Mouse (Mus musculus) hindbrain, embryonic 12.5 days (tissue): ENCODE data around the gene Ncan. TPM values are rescaled to one million over a fixed set of nuclear protein-coding genes. Genes with fewer than 3 reads are reported as not detected.
"Not testable (repeated sequence)": the region's sequence is repeated elsewhere in the genome, so short reads cannot be mapped to it uniquely, and the experiment has no call there.

ENCODE experiments used
- ATAC-seq: fragments of 200-750 bp; cut with Nextera tagmentation; 2 replicates; pipeline ENCODE4 v1.8.0; 2017; ENCODE audit warnings: moderate TSS enrichment; ENCODE audit not compliant: low FRiP score
- H3K27ac ChIP-seq: fragments of 300-500 bp; sonication (generic); 2 replicates; pipeline ENCODE4 v1.5.1; 2016; ENCODE audit warnings: mild to moderate bottlenecking
- H3K27me3 ChIP-seq: fragments of 300-500 bp; sonication (generic); 2 replicates; pipeline ENCODE4 v1.6.1; 2016; ENCODE audit warnings: mild to moderate bottlenecking
- H3K36me3 ChIP-seq: fragments of 300-500 bp; sonication (generic); 2 replicates; pipeline ENCODE4 v1.6.1; 2016; ENCODE audit warnings: mild to moderate bottlenecking
- H3K4me1 ChIP-seq: fragments of 300-500 bp; sonication (generic); 2 replicates; pipeline ENCODE4 v1.6.1; 2016
- H3K4me2 ChIP-seq: fragments of 300-500 bp; sonication (generic); replicated peaks from 2 replicates; pipeline ENCODE4 v1.6.1; 2016; ENCODE audit warnings: mild to moderate bottlenecking
- H3K4me3 ChIP-seq: fragments of 300-500 bp; sonication (generic); 2 replicates; pipeline ENCODE4 v1.5.1; 2016; ENCODE audit warnings: mild to moderate bottlenecking
- H3K9ac ChIP-seq: fragments of 300-500 bp; sonication (generic); 2 replicates; pipeline ENCODE4 v1.6.1; 2016; ENCODE audit warnings: mild to moderate bottlenecking, moderate library complexity
- H3K9me3 ChIP-seq: fragments of 300-500 bp; sonication (generic); replicated peaks from 2 replicates; pipeline ENCODE4 v1.6.1; 2016; ENCODE audit warnings: mild to moderate bottlenecking
- WGBS: fragments of 180-500 bp; shearing (Covaris S2); methylation state at CpG from one replicate; pipeline ENCODE4 v1.1.7; 2016; 5-methylcytosine and 5-hydroxymethylcytosine counted together
- microRNA-seq: library from miRNA; unstranded; fragments of <30 nt; microRNA quantifications from one replicate; pipeline ENCODE4, GENCODE M21; 2017
- polyA plus RNA-seq: library from polyadenylated mRNA; unstranded; fragments of >200 nt; fragmentation: Nextera tagmentation; extraction: Ambion mirVana; gene quantifications from 2 replicates; pipeline ENCODE4 v1.2.1, GENCODE M21; 2016

Gene Ncan
- polyA plus RNA-seq, 1 experiment from 2014 or later, result 92.0 TPM

GRCm38 (mm10) chr8:70057721-70058120 lies 63.0 kb downstream of the Ncan start:
- Histone ChIP-seq H3K4me2 (no peak overlapping the region), H3K4me1 (no peaks in the 10 kb centered on the region), H3K27ac (no peak overlapping the region), H3K27me3 (no peaks in the 10 kb centered on the region), H3K36me3 (peaks cover 88% of the 10 kb centered on the region), H3K4me3 (no peak overlapping the region), H3K9ac (no peak overlapping the region), H3K9me3 (no peaks in the 10 kb centered on the region)
- no peak for ATAC-seq
- 87% methylated on average over 1 of the region's 1 CpGs for WGBS

- not testable (repeated sequence) for ATAC-seq, H3K9me3 ChIP-seq, H3K27ac ChIP-seq, H3K27me3 ChIP-seq, H3K4me1 ChIP-seq, H3K9ac ChIP-seq, H3K4me3 ChIP-seq, H3K4me2 ChIP-seq
- WGBS, result 94% methylated on average over 5 of the region's 5 CpGs
- peaks cover 69% of the 10 kb centered on the region for H3K36me3 ChIP-seq
Measured at GRCm38 (mm10) chr8:70050434-70050833, 70.2 kb downstream of the Ncan start.

GRCm38 (mm10) chr8:70049662-70050061 lies 71.0 kb downstream of the Ncan start:
- Histone ChIP-seq H3K4me1 (peaks cover under 1% of the 10 kb centered on the region; the same call in 1 of the 2 replicates), H3K4me2 (no peak overlapping the region), H3K27ac (no peak overlapping the region), H3K4me3 (no peak overlapping the region), H3K9ac (no peak overlapping the region), H3K9me3 (no peaks in the 10 kb centered on the region), H3K36me3 (peaks cover 61% of the 10 kb centered on the region), H3K27me3 (no peaks in the 10 kb centered on the region)
- no peak for ATAC-seq

GRCm38 (mm10) chr8:70043996-70044395 lies 76.7 kb downstream of the Ncan start:
- Histone ChIP-seq H3K4me2 (peak overlapping the region; percentile 98), H3K9me3 (no peaks in the 10 kb centered on the region), H3K36me3 (peaks cover 10% of the 10 kb centered on the region), H3K4me1 (peaks cover 39% of the 10 kb centered on the region), H3K4me3 (peak overlapping the region; percentile 99; the same call in 1 of the 2 replicates), H3K27me3 (no peaks in the 10 kb centered on the region), H3K9ac (no peak overlapping the region), H3K27ac (no peak overlapping the region)
- 88% methylated on average over 5 of the region's 5 CpGs for WGBS
- no peak for ATAC-seq

Small RNA genes within 50 kb of the gene (microRNA-seq; reads per million reads assigned to microRNA genes)
- 1.1 reads per million for gene Mir7066

Other genes starting within 250 kb of the Ncan start
- 1.2 and 1.5 TPM in 2 replicates for gene Cilp2, start 233.2 kb downstream of the Ncan start, polyA plus RNA-seq
- gene Tssk6, start 218.7 kb downstream of the Ncan start, polyA plus RNA-seq, result 4.1 and 4.7 TPM in 2 replicates
- 160 and 167 TPM in 2 replicates for gene Ndufa13, start 218.3 kb downstream of the Ncan start, polyA plus RNA-seq
- 10.1 and 12.4 TPM in 2 replicates for gene Yjefn3, start 218.2 kb downstream of the Ncan start, polyA plus RNA-seq
- gene Gatad2a, start 124.5 kb downstream of the Ncan start, polyA plus RNA-seq, result 53.1 and 54.8 TPM in 2 replicates
- 73.5 and 76.0 TPM in 2 replicates for gene Mau2, start 78.1 kb downstream of the Ncan start, polyA plus RNA-seq
- gene Sugp1, start 78.1 kb downstream of the Ncan start, polyA plus RNA-seq, result 53.7 and 56.0 TPM in 2 replicates
- 1.0 and 2.2 TPM in 2 replicates for gene Tm6sf2, start 47.9 kb downstream of the Ncan start, polyA plus RNA-seq
- gene Hapln4, start 37.4 kb downstream of the Ncan start, polyA plus RNA-seq, result 0.34 and 0.81 TPM in 2 replicates
- 24.7 and 27.2 TPM in 2 replicates for gene Nr2c2ap, start 10.5 kb upstream of the Ncan start, polyA plus RNA-seq
- 17.0 and 21.0 TPM in 2 replicates for gene Rfxank, start 18.3 kb upstream of the Ncan start, polyA plus RNA-seq
- gene Borcs8, start 18.6 kb upstream of the Ncan start, polyA plus RNA-seq, result 38.2 and 42.1 TPM in 2 replicates
- gene Mef2b, start 18.8 kb upstream of the Ncan start, polyA plus RNA-seq, result 0.32 and 0.70 TPM in 2 replicates
- 43.9 and 47.9 TPM in 2 replicates for gene Tmem161a, start 51.5 kb upstream of the Ncan start, polyA plus RNA-seq
- gene Slc25a42, start 91.4 kb upstream of the Ncan start, polyA plus RNA-seq, result 4.3 and 5.3 TPM in 2 replicates
- gene Sugp2, start 113.4 kb upstream of the Ncan start, polyA plus RNA-seq, result 72.0 and 75.8 TPM in 2 replicates
- 48.4 and 49.2 TPM in 2 replicates for gene Armc6, start 113.6 kb upstream of the Ncan start, polyA plus RNA-seq
- 80.7 and 81.1 TPM in 2 replicates for gene Homer3, start 162.0 kb upstream of the Ncan start, polyA plus RNA-seq
- 49.9 and 50.8 TPM in 2 replicates for gene Ddx49, start 181.6 kb upstream of the Ncan start, polyA plus RNA-seq
- 216 and 260 TPM in 2 replicates for gene Cope, start 181.6 kb upstream of the Ncan start, polyA plus RNA-seq
- 16.3 and 17.8 TPM in 2 replicates for gene Cers1, start 194.9 kb upstream of the Ncan start, polyA plus RNA-seq
- gene Gdf1, start 208.9 kb upstream of the Ncan start, polyA plus RNA-seq, result 2.2 and 4.4 TPM in 2 replicates
- gene Upf1, start 232.4 kb upstream of the Ncan start, polyA plus RNA-seq, result 34.2 and 34.3 TPM in 2 replicates